ENCODE assay signal across 28 mouse cellular contexts in genomic region chr16:23557669-23558068, GRCm38 (mm10). TPM values are rescaled to one million over a fixed set of nuclear protein-coding genes. Genes with fewer than 3 reads are reported as not detected.
A peak's percentile ranks its signal among the peaks of the same experiment; 100 is the strongest.
DNase-seq lines count a peak whose midpoint lies in the region; ATAC-seq and TF ChIP-seq lines count a peak whose summit lies in the region.
"Had no signal": no experiment of that assay in that cellular context is flagged by ENCODE, and none has a peak within 500 bp of the region (broad histone marks: within the 10 kb centered on the region; RNA-seq: fewer than 3 reads in every experiment).

No protein-coding gene starts in this region.

- no peak for TF ChIP-seq CTCF in bone marrow, adult 2 months (IDR thresholded peaks at IDR 0.05; ENCODE audit: control insufficient read depth, insufficient read depth, low read length)

- no peaks in the 10 kb centered on the region; the same call in 1 of the 2 replicates for H3K4me1 ChIP-seq in bone marrow, adult 2 months (ENCODE audit: control insufficient read depth, insufficient read depth, low read length)
- H3K4me1 ChIP-seq: embryonic facial prominence, embryonic 12.5 days; embryonic facial prominence, embryonic 15.5 days; forebrain, embryonic 15.5 days; heart, embryonic 12.5 days; heart, embryonic 15.5 days had no signal

- peak overlapping the region; percentile 51; the same call in 1 of the 2 replicates for H3K27ac ChIP-seq in bone marrow, adult 2 months (ENCODE audit: control insufficient read depth, insufficient read depth, low read depth, low read length, poor library complexity)
- H3K27ac ChIP-seq: embryonic facial prominence, embryonic 12.5 days; embryonic facial prominence, embryonic 15.5 days; forebrain, embryonic 15.5 days; gastrocnemius, adult 2 months; heart, embryonic 15.5 days; hindbrain, embryonic 14.5 days; hindbrain, postnatal 0 days had no signal

- DNase-seq in frontal cortex, adult 2 months (ENCODE audit: extremely low spot score in 1 of 2, low spot score in 1 of 2): no peak
- no peak for DNase-seq in embryo, embryonic 10.5 days (ENCODE audit: low spot score)
- no peak for DNase-seq in adrenal gland, postnatal 4 days (ENCODE audit: low spot score in 2 of 2)
- DNase-seq in liver: no peak
- DNase-seq: adrenal gland, adult 8-10 months; adrenal gland, postnatal 25 days; cerebellum, adult 11-12 months; cerebellum, adult 8-10 months; cerebellum, postnatal 10 days; cerebellum, postnatal 36 days; gastrocnemius, adult 2 months; gastrocnemius, postnatal 14 days; heart, postnatal 10 days; heart, postnatal 36 days had no signal

- ATAC-seq in hematopoietic stem cell, adult 5-6 weeks (replicated peaks in 1 of 2; ENCODE audit: insufficient read depth in 1 of 2, low FRiP score in 2 of 2, low TSS enrichment in 1 of 2, low read depth in 1 of 2, poor library complexity in 2 of 2, severe bottlenecking in 2 of 2): peak; percentile 12 to 45; a peak in 2 of 4 replicates
- 0 out of 2 replicates have a peak, but pooled peaks have one; percentile 32 for ATAC-seq in megakaryocyte progenitor cell, adult 5-6 weeks (replicated peaks; ENCODE audit: poor library complexity)
- ATAC-seq: activated CD4-positive, CD25-positive, alpha-beta regulatory T cell, adult 4 months; forebrain, embryonic 15.5 days; hindbrain, postnatal 0 days; inflammation-experienced regulatory T-cells, adult 6 months; intestine, embryonic 16.5 days had no signal

- 45% methylated on average over 2 of the region's 2 CpGs for WGBS in bone marrow, adult 2 months

- no peak overlapping the region for H3K4me3 ChIP-seq in bone marrow, adult 2 months (replicated peaks; ENCODE audit: control insufficient read depth, low read depth, low read length)
- H3K4me3 ChIP-seq: embryonic facial prominence, embryonic 12.5 days; embryonic facial prominence, embryonic 15.5 days; forebrain, embryonic 15.5 days; gastrocnemius, adult 2 months; heart, embryonic 12.5 days; heart, embryonic 15.5 days had no signal

- no peak for TF ChIP-seq POLR2A in bone marrow, adult 2 months (IDR thresholded peaks at IDR 0.05; ENCODE audit: borderline replicate concordance, control insufficient read depth, low read depth, low read length)

RNA-seq across cellular contexts. Expression of gene Masp1, which starts 37.1 kb away (rescaled TPM):
- 0.87 TPM in 1 of 2 replicates, not detected in the other for polyA plus RNA-seq in bone marrow, adult 2 months (2011; ENCODE audit: insufficient read depth, insufficient read length, low replicate concordance, missing spikeins)
- total RNA-seq in hematopoietic stem cell, adult 5-6 weeks (2017): not detected in 2 replicates
- total RNA-seq in megakaryocyte progenitor cell, adult 5-6 weeks (2015): not detected in 2 replicates
- not detected in 2 replicates for total RNA-seq in megakaryocyte progenitor cell, adult 5-6 weeks (2017)
- 15.4 and 16.6 TPM in 2 replicates for polyA plus RNA-seq in frontal cortex, adult 2 months (2012; rRNA removed)
- 10 to 100 TPM; 76.5 to 89.9 TPM for total RNA-seq in adrenal gland, postnatal 4 days (2021)
- total RNA-seq: MEL had no signal
- polyA plus RNA-seq: activated CD4-positive, CD25-positive, alpha-beta regulatory T cell, adult 4 months; inflammation-experienced regulatory T-cells, adult 6 months had no signal

RNA-seq across cellular contexts. Expression of gene Rtp4, which starts 37.6 kb away (rescaled TPM):
- 21.3 and 25.6 TPM in 2 replicates for polyA plus RNA-seq in bone marrow, adult 2 months (2011; ENCODE audit: insufficient read depth, insufficient read length, low replicate concordance, missing spikeins)
- total RNA-seq in hematopoietic stem cell, adult 5-6 weeks (2017): 34.6 and 81.5 TPM in 2 replicates
- 4.6 and 5.6 TPM in 2 replicates for total RNA-seq in megakaryocyte progenitor cell, adult 5-6 weeks (2015)
- 1.2 and 2.4 TPM in 2 replicates for total RNA-seq in megakaryocyte progenitor cell, adult 5-6 weeks (2017)
- 9.2 and 9.7 TPM in 2 replicates for polyA plus RNA-seq in frontal cortex, adult 2 months (2012; rRNA removed)
- total RNA-seq in adrenal gland, postnatal 4 days (2021): 1 to 10 TPM; 8.3 to 9.4 TPM
- total RNA-seq: MEL had no signal

Comparison
In these comparisons a context has a peak if more than half of its experiments do, and no peak if none do; other contexts are left out.
1. RNA of gene Masp1, which starts 37.1 kb away (total RNA-seq): 76.5 to 89.9 TPM in adrenal gland, postnatal 4 days; not detected in hematopoietic stem cell, adult 5-6 weeks and not detected in megakaryocyte progenitor cell, adult 5-6 weeks; every median in the first group is over 10 times any median in the second.